Mouse (Mus musculus) testis, adult 2 months (tissue): ENCODE measurements around the gene Kcna2.

ENCODE experiments used
- CTCF ChIP-seq: fragments of 200-500 bp; IDR thresholded peaks from 2 replicates; pipeline ENCODE4 v1.5.1; 2012; ENCODE audit warnings: low read depth, mild to moderate bottlenecking, inconsistent platforms, low read length, moderate library complexity; ENCODE audit not compliant: control insufficient read depth, insufficient read depth, insufficient replicate concordance
- POLR2A ChIP-seq: fragments of 200-500 bp; IDR thresholded peaks from 2 replicates; pipeline ENCODE4 v1.6.1; 2012; ENCODE audit warnings: low read depth, mild to moderate bottlenecking, inconsistent platforms, low read length, moderate library complexity; ENCODE audit not compliant: control insufficient read depth

GRCm38 (mm10) chr3:107105986-107106385, 5.0 kb downstream of the Kcna2 start:
- TF ChIP-seq CTCF (no peak), POLR2A (no peak)
